Mouse (Mus musculus) MEL (cell line): Measurements from ENCODE around the gene Dtx4. TPM values are rescaled to one million over a fixed set of nuclear protein-coding genes. Genes with fewer than 3 reads are reported as not detected.

ENCODE experiments used
- DNase-seq: peaks from one replicate; pipeline ENCODE4 v3.0.0; 2011; ENCODE audit warnings: low read depth, low spot score
- H3K27ac ChIP-seq: 2 replicates; pipeline ENCODE4 v1.5.1; 2012; ENCODE audit warnings: low read depth, mild to moderate bottlenecking, control low read depth, low read length, moderate library complexity; ENCODE audit not compliant: control insufficient read depth
- H3K27me3 ChIP-seq, 2 experiments: fragments of 150-350 bp in 1 of 2; sonication (generic) in 1 of 2; 2 replicates each; pipeline ENCODE4 v1.6.1; 2012; ENCODE audit warnings: low read length in 2 of 2, mild to moderate bottlenecking in 2 of 2, improper control_type of control experiment in 1 of 2, moderate library complexity in 1 of 2; ENCODE audit not compliant: insufficient read depth in 2 of 2, control insufficient read depth in 1 of 2
- H3K36me3 ChIP-seq, 2 experiments: 2 replicates each; pipeline ENCODE4 v1.6.1; 2012 to 2014; ENCODE audit warnings: low read length in 2 of 2, improper control_type of control experiment in 1 of 2, inconsistent platforms in 1 of 2, mild to moderate bottlenecking in 1 of 2; ENCODE audit not compliant: insufficient read depth in 2 of 2, control insufficient read depth in 1 of 2
- H3K4me1 ChIP-seq, 2 experiments: fragments of 150-350 bp in 1 of 2; sonication (generic) in 1 of 2; 2 replicates each; pipeline ENCODE4 v1.6.1; 2012; ENCODE audit warnings: low read length in 2 of 2, improper control_type of control experiment in 1 of 2, mild to moderate bottlenecking in 1 of 2; ENCODE audit not compliant: insufficient read depth in 2 of 2, control insufficient read depth in 1 of 2
- H3K4me3 ChIP-seq, 2 experiments: fragments of 150-350 bp in 1 of 2; sonication (generic) in 1 of 2; 2 replicates each; pipeline ENCODE4 v1.5.1; 2012; ENCODE audit warnings: low read depth in 2 of 2, low read length in 2 of 2, mild to moderate bottlenecking in 2 of 2, moderate library complexity in 2 of 2, control low read depth in 1 of 2, improper control_type of control experiment in 1 of 2; ENCODE audit not compliant: control insufficient read depth in 1 of 2, insufficient read depth in 1 of 2
- H3K79me2 ChIP-seq: 2 replicates; pipeline ENCODE4 v1.6.1; 2012; ENCODE audit warnings: mild to moderate bottlenecking, low read length, moderate library complexity; ENCODE audit not compliant: control insufficient read depth, poor library complexity, insufficient read depth
- H3K9ac ChIP-seq: 2 replicates; pipeline ENCODE4 v1.6.1; 2012; ENCODE audit warnings: low read depth, mild to moderate bottlenecking, control low read depth, low read length, moderate library complexity; ENCODE audit not compliant: control insufficient read depth, poor library complexity, severe bottlenecking
- H3K9me3 ChIP-seq: fragments of 150-350 bp; sonication (generic); replicated peaks from 2 replicates; pipeline ENCODE4 v1.6.1; 2012; ENCODE audit warnings: mild to moderate bottlenecking, low read length, improper control_type of control experiment, moderate library complexity; ENCODE audit not compliant: insufficient read depth
- BHLHE40 ChIP-seq: IDR thresholded peaks from 2 replicates; pipeline ENCODE4 v1.6.1; 2012; ENCODE audit warnings: low read depth, mild to moderate bottlenecking, inconsistent platforms, low read length, improper control_type of control experiment, borderline replicate concordance
- CHD1 ChIP-seq: IDR thresholded peaks from 2 replicates; pipeline ENCODE4 v1.6.1; 2012; ENCODE audit warnings: low read depth, mild to moderate bottlenecking, inconsistent platforms, low read length, improper control_type of control experiment
- CHD2 ChIP-seq: IDR thresholded peaks from 2 replicates; pipeline ENCODE4 v1.6.1; 2011; ENCODE audit warnings: low read length, improper control_type of control experiment
- CTCF ChIP-seq, 3 experiments: IDR thresholded peaks in 2 of 3; conservative IDR thresholded peaks in 1 of 3; 2 replicates each; pipeline ENCODE4 v1.5.1; 2011 to 2012; ENCODE audit warnings: low read length in 3 of 3, low read depth in 2 of 3, mild to moderate bottlenecking in 2 of 3, improper control_type of control experiment in 1 of 3, inconsistent platforms in 1 of 3, mixed read lengths in 1 of 3, moderate library complexity in 1 of 3; ENCODE audit not compliant: control insufficient read depth in 1 of 3, insufficient read depth in 1 of 3, poor library complexity in 1 of 3, severe bottlenecking in 1 of 3
- E2F4 ChIP-seq: IDR thresholded peaks from 2 replicates; pipeline ENCODE4 v1.6.1; 2011; ENCODE audit warnings: low read depth, low read length, improper control_type of control experiment, borderline replicate concordance
- ELF1 ChIP-seq: IDR thresholded peaks from 2 replicates; pipeline ENCODE4 v1.6.1; 2014; ENCODE audit warnings: low read depth, mild to moderate bottlenecking, inconsistent platforms, low read length, improper control_type of control experiment, moderate library complexity
- EP300 ChIP-seq, 2 experiments: IDR thresholded peaks; 2 replicates each; pipeline ENCODE4 v1.6.1; 2011; ENCODE audit warnings: improper control_type of control experiment in 2 of 2, low read length in 2 of 2, low read depth in 1 of 2, mild to moderate bottlenecking in 1 of 2
- ETS1 ChIP-seq: IDR thresholded peaks from 2 replicates; pipeline ENCODE4 v1.6.1; 2012; ENCODE audit warnings: low read depth, mild to moderate bottlenecking, inconsistent platforms, low read length, improper control_type of control experiment, moderate library complexity
- GABPA ChIP-seq: IDR thresholded peaks from 2 replicates; pipeline ENCODE4 v1.6.1; 2012; ENCODE audit warnings: low read depth, mild to moderate bottlenecking, inconsistent platforms, low read length, improper control_type of control experiment, moderate library complexity
- JUND ChIP-seq: IDR thresholded peaks from 2 replicates; pipeline ENCODE4 v1.6.1; 2011; ENCODE audit warnings: low read depth, mild to moderate bottlenecking, improper control_type of control experiment, low read length
- KAT2A ChIP-seq: conservative IDR thresholded peaks from 2 replicates; pipeline ENCODE4 v1.6.1; 2012; ENCODE audit warnings: low read depth, low read length, improper control_type of control experiment, inconsistent platforms
- MAFK ChIP-seq: IDR thresholded peaks from 2 replicates; pipeline ENCODE4 v1.6.1; 2011; ENCODE audit warnings: low read depth, mild to moderate bottlenecking, low read length, improper control_type of control experiment, borderline replicate concordance
- MAZ ChIP-seq: IDR thresholded peaks from 2 replicates; pipeline ENCODE4 v1.6.1; 2012; ENCODE audit warnings: low read depth, mild to moderate bottlenecking, inconsistent platforms, low read length, improper control_type of control experiment
- MEF2A ChIP-seq: IDR thresholded peaks from 2 replicates; pipeline ENCODE4 v1.6.1; 2014; ENCODE audit warnings: low read depth, mild to moderate bottlenecking, inconsistent platforms, low read length, improper control_type of control experiment; ENCODE audit not compliant: poor library complexity, insufficient replicate concordance, severe bottlenecking; ENCODE audit errors: extremely low read depth
- MXI1 ChIP-seq: IDR thresholded peaks from 2 replicates; pipeline ENCODE4 v1.6.1; 2011; ENCODE audit warnings: mild to moderate bottlenecking, low read depth, low read length, improper control_type of control experiment
- MYB ChIP-seq: IDR thresholded peaks from 2 replicates; pipeline ENCODE4 v1.6.1; 2011; ENCODE audit warnings: mild to moderate bottlenecking, low read depth, low read length, improper control_type of control experiment
- NELFE ChIP-seq: IDR thresholded peaks from 2 replicates; pipeline ENCODE4 v1.6.1; 2011; ENCODE audit warnings: low read depth, low read length, improper control_type of control experiment
- NRF1 ChIP-seq: IDR thresholded peaks from 2 replicates; pipeline ENCODE4 v1.6.1; 2014; ENCODE audit warnings: low read depth, mild to moderate bottlenecking, inconsistent platforms, low read length, improper control_type of control experiment, moderate library complexity; ENCODE audit not compliant: poor library complexity, insufficient read depth, severe bottlenecking
- POLR2A ChIP-seq, 2 experiments: IDR thresholded peaks; 2 replicates each; pipeline ENCODE4 v1.6.1; 2011 to 2012; ENCODE audit warnings: low read length in 2 of 2, mild to moderate bottlenecking in 2 of 2, control low read depth in 1 of 2, improper control_type of control experiment in 1 of 2, low read depth in 1 of 2, moderate library complexity in 1 of 2; ENCODE audit not compliant: control insufficient read depth in 1 of 2, insufficient read depth in 1 of 2, poor library complexity in 1 of 2
- POLR2AphosphoS2 ChIP-seq: IDR thresholded peaks from 2 replicates; pipeline ENCODE4 v1.6.1; 2011; ENCODE audit warnings: low read length, improper control_type of control experiment
- POLR2AphosphoS5 ChIP-seq: IDR thresholded peaks from 2 replicates; pipeline ENCODE4 v1.6.1; 2012; ENCODE audit warnings: low read depth, borderline replicate concordance, mild to moderate bottlenecking, inconsistent platforms, low read length, moderate library complexity, mixed read lengths
- RAD21 ChIP-seq: IDR thresholded peaks from 2 replicates; pipeline ENCODE4 v1.6.1; 2011; ENCODE audit warnings: mild to moderate bottlenecking, low read depth, low read length, improper control_type of control experiment
- SIN3A ChIP-seq: IDR thresholded peaks from 2 replicates; pipeline ENCODE4 v1.6.1; 2012; ENCODE audit warnings: low read length, improper control_type of control experiment, inconsistent platforms
- SMC3 ChIP-seq: IDR thresholded peaks from 2 replicates; pipeline ENCODE4 v1.6.1; 2011; ENCODE audit warnings: low read depth, low read length, improper control_type of control experiment
- TAL1 ChIP-seq: IDR thresholded peaks from 2 replicates; pipeline ENCODE4 v1.6.1; 2012; ENCODE audit warnings: mild to moderate bottlenecking, inconsistent platforms, low read length, moderate library complexity, mixed read lengths
- TBP ChIP-seq: IDR thresholded peaks from 2 replicates; pipeline ENCODE4 v1.8.0; 2011; ENCODE audit warnings: low read depth, low read length, improper control_type of control experiment
- TCF12 ChIP-seq: IDR thresholded peaks from 2 replicates; pipeline ENCODE4 v1.6.1; 2014; ENCODE audit warnings: low read depth, mild to moderate bottlenecking, inconsistent platforms, low read length, improper control_type of control experiment, moderate library complexity
- UBTF ChIP-seq: IDR thresholded peaks from 2 replicates; pipeline ENCODE4 v1.6.1; 2012; ENCODE audit warnings: low read depth, mild to moderate bottlenecking, inconsistent platforms, low read length, improper control_type of control experiment, moderate library complexity, borderline replicate concordance; ENCODE audit not compliant: insufficient read depth
- USF1 ChIP-seq: IDR thresholded peaks from 2 replicates; pipeline ENCODE4 v1.6.1; 2014; ENCODE audit warnings: low read depth, mild to moderate bottlenecking, inconsistent platforms, low read length, improper control_type of control experiment, moderate library complexity
- USF2 ChIP-seq, 2 experiments: IDR thresholded peaks; 2 replicates each; pipeline ENCODE4 v1.6.1; 2011 to 2012; ENCODE audit warnings: improper control_type of control experiment in 2 of 2, low read length in 2 of 2, borderline replicate concordance in 1 of 2, inconsistent platforms in 1 of 2, low read depth in 1 of 2, mild to moderate bottlenecking in 1 of 2; ENCODE audit not compliant: insufficient read depth in 1 of 2
- ZKSCAN1 ChIP-seq: IDR thresholded peaks from 2 replicates; pipeline ENCODE4 v1.6.1; 2012; ENCODE audit warnings: low read depth, mild to moderate bottlenecking, inconsistent platforms, low read length, improper control_type of control experiment, moderate library complexity
- ZMIZ1 ChIP-seq: IDR thresholded peaks from 2 replicates; pipeline ENCODE4 v1.6.1; 2012; ENCODE audit warnings: low read depth, mild to moderate bottlenecking, inconsistent platforms, low read length, improper control_type of control experiment, moderate library complexity
- ZNF384 ChIP-seq: IDR thresholded peaks from 2 replicates; pipeline ENCODE4 v1.6.1; 2012; ENCODE audit warnings: low read depth, mild to moderate bottlenecking, inconsistent platforms, low read length, improper control_type of control experiment
- polyA plus RNA-seq, 2 experiments: library from polyadenylated mRNA; stranded (reverse) in 1 of 2; unstranded in 1 of 2; fragments of >175 nt in 1 of 2; fragments of >200 nt in 1 of 2; gene quantifications; 2 replicates each; pipeline versions ENCODE4 v1.2.1 to v1.2.4; 2012; ENCODE audit warnings: low replicate concordance in 2 of 2, low read depth in 1 of 2; ENCODE audit not compliant: insufficient read length in 2 of 2, insufficient read depth in 1 of 2, missing spikeins in 1 of 2
- total RNA-seq: library from RNA; depleted of rRNA; stranded (reverse); fragments of 300-350 nt; gene quantifications from 2 replicates; pipeline ENCODE4 v1.2.3, GENCODE M21; 2012; rRNA removed

Gene Dtx4
- total RNA-seq: 2.2 and 3.6 TPM in 2 replicates
- 1 to 10 TPM in 1 of 2 experiments, not detected in 1; 8.8 TPM for polyA plus RNA-seq

GRCm38 (mm10) chr19:12501370-12502347, at the start of gene Dtx4:
Dtx4 (minus strand) TSS chr19:12501454.
- Histone ChIP-seq H3K4me1 (peaks cover 3 to 4% of the 10 kb centered on the region in 2 experiments; a peak in 2 of 4 replicates), H3K27me3 (no peaks in the 10 kb centered on the region), H3K9ac (peak within 1 kb of the TSS; percentile 81), H3K4me3 (peak within 1 kb of the TSS; percentile 60 to 84), H3K27ac (peak within 1 kb of the TSS; percentile 54), H3K79me2 (peaks cover 4% of the 10 kb centered on the region; the same call in 1 of the 2 replicates), H3K9me3 (no peaks in the 10 kb centered on the region), H3K36me3 (no peaks in the 10 kb centered on the region; a peak in 1 of 4 replicates)
- peak; percentile 96 for DNase-seq
- TF ChIP-seq ELF1 (no peak), ZNF384 (no peak), ZKSCAN1 (no peak), GABPA (no peak), TCF12 (0 out of 2 replicates have a peak, but pooled peaks have one; percentile 4), CHD2 (no peak), SMC3 (peak; percentile 74), ZMIZ1 (no peak), NRF1 (0 out of 2 replicates have a peak, but pooled peaks have one; percentile 2), POLR2A (IDR thresholded peaks at IDR 0.05; ENCODE audit: control insufficient read depth in 1 of 2, insufficient read depth in 1 of 2, low read depth in 1 of 2, low read length in 2 of 2, poor library complexity in 1 of 2) (peak in 1 of 2 experiments; percentile 32; a peak in 1 of 4 replicates), ETS1 (0 out of 2 replicates have a peak, but pooled peaks have one; percentile 34), MYB (no peak), E2F4 (no peak), CTCF (IDR thresholded peaks at IDR 0.05 in 2 of 3, conservative IDR thresholded peaks at IDR 0.05 in 1 of 3; ENCODE audit: control insufficient read depth in 1 of 3, insufficient read depth in 1 of 3, low read depth in 2 of 3, low read length in 3 of 3, poor library complexity in 1 of 3, severe bottlenecking in 1 of 3) (peak; percentile 73 to 87 (median 79)), JUND (peak; percentile 96; the same call in 1 of the 2 replicates), POLR2AphosphoS2 (peak; percentile 21; the same call in 1 of the 2 replicates), USF2 (IDR thresholded peaks at IDR 0.05; ENCODE audit: borderline replicate concordance in 1 of 2, insufficient read depth in 1 of 2, low read depth in 1 of 2, low read length in 2 of 2) (no peak), POLR2AphosphoS5 (no peak), MAZ (peak; percentile 68; the same call in 1 of the 2 replicates), TAL1 (no peak), USF1 (no peak), MXI1 (peak; percentile 33; the same call in 1 of the 2 replicates), EP300 (IDR thresholded peaks at IDR 0.05; ENCODE audit: low read depth in 1 of 2, low read length in 2 of 2) (peak in 1 of 2 experiments; percentile 51; a peak in 1 of 4 replicates), TBP (no peak), MAFK (no peak), NELFE (no peak; the same call in 1 of the 2 replicates), RAD21 (peak; percentile 74), SIN3A (peak; percentile 58; the same call in 1 of the 2 replicates), MEF2A (no peak), KAT2A (no peak), UBTF (no peak), BHLHE40 (no peak), CHD1 (no peak)
